23 mouse cellular contexts compared by ENCODE assay signal in the genomic region with DNA sequence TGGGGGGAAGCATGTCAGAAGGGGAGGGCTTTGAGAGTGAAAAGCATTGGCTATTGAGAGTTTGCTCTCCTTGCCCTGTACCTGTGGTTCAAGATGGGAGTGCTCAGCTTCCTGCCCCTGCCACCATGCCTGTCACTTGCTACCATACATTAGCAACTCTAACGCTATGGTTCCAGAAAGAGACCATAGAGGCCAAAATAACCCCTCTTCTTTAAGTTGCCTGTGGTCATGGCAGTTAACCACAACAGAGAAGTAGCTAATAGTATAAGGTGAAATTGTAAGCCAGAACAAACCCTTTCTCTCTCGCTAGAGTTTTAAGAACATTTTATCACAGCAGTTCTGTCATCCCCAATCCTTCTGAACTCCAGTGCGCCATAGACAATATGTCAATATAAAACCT.
"Had no signal": no experiment of that assay in that cellular context is flagged by ENCODE, and none has a peak within 500 bp of the region (broad histone marks: within the 10 kb centered on the region; RNA-seq: fewer than 3 reads in every experiment).

No protein-coding gene starts in this region.

- H3K9ac ChIP-seq: liver, embryonic 15.5 days; liver, postnatal 0 days; lung, embryonic 15.5 days; midbrain, embryonic 12.5 days; neural tube, embryonic 13.5 days; neural tube, embryonic 15.5 days had no signal

- H3K27me3 ChIP-seq: liver, embryonic 15.5 days; lung, embryonic 15.5 days; midbrain, embryonic 12.5 days; neural tube, embryonic 13.5 days; neural tube, embryonic 15.5 days had no signal

- DNase-seq: liver, postnatal 0 days; lung, adult 2 months; lung, postnatal 14 days; lung, postnatal 36 days; midbrain, embryonic 14.5 days; retina, postnatal 1 day; right cerebral cortex, adult 18-20 months; right cerebral cortex, postnatal 25 days; right cerebral cortex, postnatal 4 days; spleen, adult 18-20 months; thymus, adult 18-20 months; thymus, postnatal 25 days; thymus, postnatal 4 days had no signal

- H3K27ac ChIP-seq: liver, embryonic 15.5 days; lung, embryonic 15.5 days; macrophage; midbrain, embryonic 10.5 days; midbrain, embryonic 12.5 days; neural tube, embryonic 13.5 days; neural tube, embryonic 15.5 days had no signal

- H3K36me3 ChIP-seq: liver, embryonic 15.5 days; lung, embryonic 15.5 days; midbrain, embryonic 10.5 days; midbrain, embryonic 12.5 days; neural tube, embryonic 13.5 days; neural tube, embryonic 15.5 days had no signal

- ATAC-seq: liver, postnatal 0 days; lung, postnatal 0 days; midbrain, embryonic 16.5 days had no signal

- H3K4me1 ChIP-seq: liver, embryonic 15.5 days; lung, embryonic 15.5 days; midbrain, embryonic 10.5 days; midbrain, embryonic 12.5 days; neural tube, embryonic 13.5 days; neural tube, embryonic 15.5 days had no signal

- H3K4me2 ChIP-seq: liver, embryonic 15.5 days; lung, embryonic 15.5 days; midbrain, embryonic 12.5 days; neural tube, embryonic 13.5 days; neural tube, embryonic 15.5 days had no signal

- H3K4me3 ChIP-seq: liver, embryonic 15.5 days; lung, embryonic 15.5 days; midbrain, embryonic 10.5 days; midbrain, embryonic 12.5 days; myocyte; neural tube, embryonic 13.5 days; neural tube, embryonic 15.5 days had no signal

- H3K9me3 ChIP-seq: liver, embryonic 15.5 days; lung, embryonic 15.5 days; midbrain, embryonic 10.5 days; midbrain, embryonic 12.5 days; neural tube, embryonic 13.5 days; neural tube, embryonic 15.5 days had no signal
